Mouse (Mus musculus): ENCODE results near the gene Olfr796.

The Olfr796 gene

DNA sequence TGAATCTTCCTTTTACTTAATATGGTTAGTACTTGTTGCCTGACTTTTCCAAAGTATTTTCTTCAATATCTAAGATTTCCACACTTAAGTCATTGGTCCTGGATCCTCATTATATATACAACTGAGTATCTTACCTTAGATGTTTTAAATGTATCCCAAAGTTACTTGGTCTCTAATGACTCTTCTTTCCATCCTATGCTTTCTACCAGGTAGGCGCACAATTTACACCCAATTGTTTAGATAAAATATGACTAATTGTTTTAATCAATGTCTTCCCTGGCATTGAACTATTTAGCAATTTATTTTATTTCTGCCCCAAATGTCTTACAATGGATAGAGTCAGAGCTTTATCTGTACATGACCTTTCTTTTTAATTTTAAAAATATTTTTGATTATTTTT is at the start of gene Olfr796:
Gene Olfr796, minus strand, starts transcription at position 101 of the 400 bp plus-strand sequence.
- no peak for DNase-seq (ENCODE audit: low spot score)

DNA sequence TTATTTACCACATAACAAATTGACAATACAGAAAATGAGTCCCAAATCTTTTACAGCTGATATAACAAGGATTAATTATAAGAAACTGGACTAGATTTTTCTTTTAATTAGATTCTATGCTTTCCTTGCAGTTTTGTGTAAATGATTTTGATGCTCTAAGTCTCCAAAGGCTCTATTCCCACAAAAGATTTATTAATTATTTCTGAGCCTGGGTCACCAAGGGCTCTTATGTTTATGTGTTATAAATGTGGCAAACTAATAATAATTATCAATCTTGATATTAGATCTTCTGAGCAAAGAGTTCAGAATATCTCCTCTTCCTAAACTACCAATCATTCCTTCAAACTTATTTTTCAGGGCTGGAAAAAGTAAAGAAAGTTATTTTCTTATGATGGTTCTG is 45.0 kb upstream of the Olfr796 start, which contains the start of gene Olfr800:
Gene Olfr800, plus strand, starts transcription at position 301 of the 400 bp plus-strand sequence.
- no peak for DNase-seq (ENCODE audit: low spot score)

DNA sequence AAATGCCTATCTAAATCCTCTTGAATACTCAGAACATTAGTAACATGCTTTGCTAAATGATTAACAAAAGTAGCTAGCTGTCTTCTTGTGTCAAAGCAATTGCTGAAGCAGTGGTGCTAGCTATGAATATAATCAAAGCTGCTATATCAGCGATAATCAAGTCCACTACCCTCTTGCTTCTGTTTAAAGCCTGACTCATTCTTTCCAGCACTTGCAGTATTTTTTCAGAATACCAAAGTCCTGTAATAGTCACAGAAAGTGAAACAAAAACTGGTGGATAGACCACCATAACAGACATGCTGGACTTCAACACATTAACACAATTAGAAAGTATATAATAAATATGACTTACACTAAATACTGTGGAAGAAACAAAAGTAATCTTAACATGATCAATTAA is 39.4 kb upstream of the Olfr796 start:
- DNase-seq (ENCODE audit: low spot score), result no peak

DNA sequence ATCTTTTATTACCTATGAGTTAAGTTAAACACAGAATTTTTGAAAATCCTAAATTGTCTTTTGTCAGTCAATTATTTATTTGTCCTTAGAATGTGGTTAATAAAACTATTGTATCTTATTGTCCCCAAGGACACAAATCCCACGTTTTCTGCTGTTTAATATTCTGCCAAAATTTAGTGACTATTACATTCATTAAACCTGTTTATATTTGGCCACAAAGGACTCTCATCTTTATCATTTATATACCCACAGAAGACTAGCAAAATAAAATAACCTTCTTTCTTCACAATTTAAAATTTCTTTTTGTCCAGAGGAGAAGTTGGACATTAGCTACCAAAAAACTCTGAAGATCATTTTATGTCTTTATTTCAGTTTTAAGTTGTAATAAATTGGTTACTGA is 24.8 kb upstream of the Olfr796 start, which contains the start of gene Olfr799:
Gene Olfr799, plus strand, starts transcription at position 301 of the 400 bp plus-strand sequence.
- DNase-seq (ENCODE audit: low spot score), result no peak

DNA sequence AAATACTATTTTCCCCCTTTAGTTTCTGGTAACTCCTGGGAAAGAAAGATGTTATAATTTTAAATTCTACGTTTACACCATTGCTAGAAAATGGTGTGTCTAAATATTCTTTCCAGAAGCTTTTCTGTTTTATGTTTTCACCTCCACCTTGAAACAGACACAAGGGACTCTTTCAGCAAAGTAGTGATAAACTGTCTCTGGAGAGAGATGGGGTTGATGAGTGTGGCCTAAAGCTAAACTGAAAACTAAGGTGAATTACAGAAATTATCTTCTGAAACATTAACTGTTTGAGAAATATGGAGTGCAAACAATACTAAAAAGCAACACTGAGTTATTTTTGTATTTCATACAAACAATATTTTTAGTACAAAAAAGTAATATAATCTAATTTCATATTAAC is 15.5 kb upstream of the Olfr796 start, which contains the start of gene Olfr798:
Gene Olfr798, minus strand, starts transcription at position 101 of the 400 bp plus-strand sequence.
- DNase-seq (ENCODE audit: low spot score), result no peak

DNA sequence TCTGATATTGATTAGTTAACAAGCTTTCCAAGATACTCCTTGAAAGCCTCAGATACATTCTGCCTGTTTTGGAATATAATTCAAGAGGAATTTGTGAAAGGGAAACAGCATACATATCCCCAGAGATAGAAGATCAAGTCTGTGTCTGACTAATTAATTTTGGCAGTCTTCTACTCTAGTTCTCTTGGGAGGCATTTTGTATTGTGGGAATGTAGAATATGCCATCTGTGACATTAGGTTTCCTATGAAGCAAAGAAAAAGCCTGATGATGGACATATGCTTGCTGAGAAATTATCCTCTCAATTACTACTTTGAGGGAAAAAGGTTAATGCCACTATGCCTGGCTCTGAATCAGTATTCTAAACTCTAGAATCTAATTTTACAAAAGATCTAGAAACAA is 10.9 kb upstream of the Olfr796 start:
- no peak for DNase-seq (ENCODE audit: low spot score)

DNA sequence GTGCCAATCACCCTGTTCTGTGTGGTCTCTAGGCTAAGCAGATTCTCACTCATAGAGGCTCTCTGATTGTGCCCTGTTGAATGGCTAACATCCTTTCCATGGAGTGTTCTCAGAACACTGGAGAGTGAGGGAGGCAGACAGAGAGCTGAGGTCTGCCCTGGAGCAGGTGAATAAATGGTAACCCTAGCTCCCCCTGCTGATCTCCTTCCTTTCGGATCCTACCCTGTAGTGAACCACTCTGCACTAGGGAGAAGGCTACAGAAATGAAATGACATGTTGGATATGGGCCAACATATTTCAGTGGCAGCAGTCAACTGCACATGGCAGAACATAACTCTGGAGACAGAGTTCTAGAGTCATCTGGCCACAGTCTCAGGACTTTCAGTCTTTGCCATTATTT is 9.4 kb upstream of the Olfr796 start:
- DNase-seq (ENCODE audit: low spot score), result peak; percentile 9

DNA sequence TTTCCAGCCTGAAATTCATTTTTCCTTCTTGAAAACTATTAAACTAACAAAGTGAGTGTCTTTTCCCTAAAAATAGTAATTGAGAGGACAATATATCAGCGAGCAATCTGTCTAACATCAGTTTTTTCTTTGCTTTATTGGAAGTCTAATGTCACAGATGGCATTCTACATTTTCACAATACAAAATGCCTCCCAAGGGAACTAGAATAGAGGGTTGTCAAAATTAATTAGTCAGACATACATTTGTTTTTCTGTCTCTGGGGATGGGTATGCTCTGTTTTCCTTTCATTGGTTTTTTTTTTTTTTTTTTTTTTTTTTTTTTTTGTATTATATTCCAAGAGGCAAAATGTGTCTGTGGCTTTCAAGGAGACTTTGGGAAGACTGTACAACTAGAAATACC is 35.3 kb downstream of the Olfr796 start:
- DNase-seq (ENCODE audit: low spot score), result no peak

DNA sequence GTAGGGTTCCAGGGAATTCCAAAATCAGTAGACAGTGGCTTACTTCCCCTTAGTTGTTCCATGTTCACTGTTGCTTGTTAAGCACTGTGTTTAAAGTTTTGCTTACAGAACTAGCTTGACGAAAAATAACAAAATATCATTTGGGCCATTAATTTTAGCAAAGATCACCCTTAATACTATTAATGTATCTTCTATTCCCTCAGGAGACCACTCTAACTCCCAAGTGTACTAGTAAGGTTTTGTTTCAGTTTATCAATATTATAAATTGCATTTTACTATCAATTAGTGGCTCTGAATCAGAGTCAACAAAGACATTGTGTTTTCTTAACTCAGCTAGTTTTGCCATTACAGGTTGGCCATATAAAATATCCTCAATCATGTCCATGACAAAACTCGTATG is 45.0 kb downstream of the Olfr796 start, which contains the start of gene Olfr794:
Gene Olfr794, plus strand, starts transcription at position 301 of the 400 bp plus-strand sequence.
- DNase-seq (ENCODE audit: low spot score), result no peak
